Mouse (Mus musculus) hindbrain, embryonic 15.5 days (tissue): ENCODE measurements around the gene Arl15. TPM values are rescaled to one million over a fixed set of nuclear protein-coding genes. Genes with fewer than 3 reads are reported as not detected.

Experiments
- ATAC-seq: fragments of 200-750 bp; cut with Nextera tagmentation; 2 replicates; pipeline ENCODE4 v1.8.0; 2017; ENCODE audit warnings: low read depth, moderate number of reproducible peaks, moderate TSS enrichment; ENCODE audit not compliant: low FRiP score
- H3K27ac ChIP-seq: fragments of 300-500 bp; sonication (generic); replicated peaks from 2 replicates; pipeline ENCODE4 v1.5.1; 2015; ENCODE audit warnings: mild to moderate bottlenecking, inconsistent platforms
- H3K27me3 ChIP-seq: fragments of 300-500 bp; sonication (generic); 2 replicates; pipeline ENCODE4 v1.6.1; 2015; ENCODE audit warnings: control low read depth, inconsistent platforms
- H3K36me3 ChIP-seq: fragments of 300-500 bp; sonication (generic); 2 replicates; pipeline ENCODE4 v1.6.1; 2015; ENCODE audit warnings: control low read depth, inconsistent platforms
- H3K4me1 ChIP-seq: fragments of 300-500 bp; sonication (generic); replicated peaks from 2 replicates; pipeline ENCODE4 v1.6.1; 2015; ENCODE audit warnings: control low read depth, inconsistent platforms
- H3K4me2 ChIP-seq: fragments of 300-500 bp; sonication (generic); 2 replicates; pipeline ENCODE4 v1.6.1; 2015; ENCODE audit warnings: moderate library complexity, mild to moderate bottlenecking, inconsistent platforms
- H3K4me3 ChIP-seq: fragments of 300-500 bp; sonication (generic); 2 replicates; pipeline ENCODE4 v1.5.1; 2015; ENCODE audit warnings: mild to moderate bottlenecking, inconsistent platforms
- H3K9ac ChIP-seq: fragments of 300-500 bp; sonication (generic); 2 replicates; pipeline ENCODE4 v1.6.1; 2015; ENCODE audit warnings: inconsistent platforms
- H3K9me3 ChIP-seq: fragments of 300-500 bp; sonication (generic); 2 replicates; pipeline ENCODE4 v1.6.1; 2016; ENCODE audit warnings: control low read depth, inconsistent platforms
- WGBS: fragments of 180-500 bp; shearing (Covaris S2); methylation state at CpG from one replicate; pipeline ENCODE4 v1.1.7; 2015; 5-methylcytosine and 5-hydroxymethylcytosine counted together
- polyA plus RNA-seq: library from polyadenylated mRNA; unstranded; fragments of >200 nt; fragmentation: Nextera tagmentation; extraction: Ambion mirVana; gene quantifications from 2 replicates; pipeline ENCODE4 v1.2.1, GENCODE M21; 2015

Gene Arl15
- polyA plus RNA-seq, 1 experiment from 2014 or later, result 13.8 TPM

DNA sequence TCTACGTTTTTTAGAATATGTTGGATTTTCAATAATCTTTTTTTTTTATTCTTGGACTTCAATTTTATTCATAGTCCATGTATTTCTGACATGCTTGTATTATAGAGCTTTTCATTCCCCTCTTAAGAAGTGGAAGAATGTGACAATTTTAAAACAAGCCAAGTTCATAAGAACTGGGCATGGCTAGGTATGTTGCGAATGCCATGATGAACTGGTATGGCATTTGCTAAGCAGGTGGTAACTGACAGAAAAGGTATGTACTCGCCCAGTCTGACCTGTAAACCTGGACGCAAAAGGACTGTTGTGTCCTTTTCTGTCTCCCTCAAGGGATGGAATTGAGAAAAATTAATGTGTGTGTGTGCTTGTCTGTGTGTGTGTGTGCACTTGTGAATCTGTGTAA, 190.2 kb downstream of the Arl15 start:
- Histone ChIP-seq H3K27ac (no peak overlapping the region), H3K9me3 (no peaks in the 10 kb centered on the region), H3K27me3 (no peaks in the 10 kb centered on the region), H3K4me3 (no peak overlapping the region), H3K9ac (no peak overlapping the region), H3K4me1 (peaks cover 22% of the 10 kb centered on the region), H3K36me3 (no peaks in the 10 kb centered on the region), H3K4me2 (no peak overlapping the region)
- no peak for ATAC-seq
- WGBS, result 97% methylated on average over 4 of the region's 4 CpGs

DNA sequence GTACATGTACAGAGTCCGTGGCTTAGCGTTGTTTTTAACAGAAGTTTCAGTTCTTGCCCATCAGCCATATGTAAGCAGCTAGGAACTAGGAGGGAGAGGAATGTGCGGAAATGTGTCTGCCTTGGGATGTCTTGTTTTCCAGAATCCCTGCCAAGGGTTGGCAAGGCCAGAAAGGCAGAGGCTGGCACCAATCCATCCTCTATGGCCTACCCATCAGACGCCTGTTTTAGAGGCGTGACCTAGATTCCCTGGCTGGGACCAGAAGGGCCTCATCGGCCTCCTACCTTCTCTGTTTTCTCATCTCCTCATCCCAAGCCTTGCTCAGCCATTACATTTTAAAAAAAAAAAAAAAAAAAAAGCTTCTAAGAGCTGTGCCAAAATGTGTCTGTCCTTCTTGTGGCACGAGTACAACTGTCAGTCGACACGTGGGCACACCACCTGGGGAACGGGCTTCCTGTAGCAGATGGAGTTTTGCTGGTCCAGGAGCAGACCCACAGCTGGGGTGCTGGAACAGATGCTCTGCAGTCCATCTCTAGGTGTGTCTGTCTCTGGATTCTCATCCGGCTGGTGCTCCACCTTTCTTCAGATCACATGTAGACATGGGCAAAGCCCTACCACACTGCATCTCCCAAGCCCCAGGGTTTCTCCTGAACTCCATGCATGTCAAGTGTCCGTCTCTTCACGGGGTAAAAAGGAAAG, 192.7 kb downstream of the Arl15 start:
- Histone ChIP-seq H3K27ac (no peak overlapping the region), H3K4me3 (no peak overlapping the region), H3K9me3 (no peaks in the 10 kb centered on the region), H3K27me3 (no peaks in the 10 kb centered on the region), H3K36me3 (no peaks in the 10 kb centered on the region), H3K4me1 (0 out of 2 replicates have a peak, but pooled peaks cover 10% of the 10 kb centered on the region), H3K4me2 (no peak overlapping the region), H3K9ac (no peak overlapping the region)
- ATAC-seq, result peak; percentile 84
- 67% methylated on average over 13 of the region's 13 CpGs for WGBS

DNA sequence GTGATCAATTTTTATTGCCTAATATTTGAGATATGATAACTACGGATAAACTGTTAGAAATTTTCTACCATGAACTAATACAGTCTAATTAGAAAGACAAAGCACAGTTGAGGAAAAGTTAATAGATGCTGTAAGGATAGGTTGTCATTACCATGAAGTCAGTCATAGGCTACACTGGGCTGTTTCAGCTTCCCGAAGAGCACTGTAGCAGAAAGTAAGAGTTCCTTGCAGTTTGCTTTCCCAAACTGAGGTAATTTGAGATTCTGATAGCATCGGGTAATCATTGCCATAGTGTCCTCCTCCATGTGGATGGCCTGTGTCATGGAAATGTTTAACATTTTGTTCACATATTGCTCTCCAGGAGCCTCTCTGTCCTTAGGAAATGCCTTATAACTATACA, 195.9 kb downstream of the Arl15 start:
- Histone ChIP-seq H3K4me2 (no peak overlapping the region), H3K27me3 (no peaks in the 10 kb centered on the region), H3K9me3 (no peaks in the 10 kb centered on the region), H3K4me3 (no peak overlapping the region), H3K4me1 (0 out of 2 replicates have a peak, but pooled peaks cover 10% of the 10 kb centered on the region), H3K36me3 (no peaks in the 10 kb centered on the region), H3K27ac (no peak overlapping the region), H3K9ac (no peak overlapping the region)
- no peak for ATAC-seq
- WGBS, result 91% methylated on average over 3 of the region's 3 CpGs

DNA sequence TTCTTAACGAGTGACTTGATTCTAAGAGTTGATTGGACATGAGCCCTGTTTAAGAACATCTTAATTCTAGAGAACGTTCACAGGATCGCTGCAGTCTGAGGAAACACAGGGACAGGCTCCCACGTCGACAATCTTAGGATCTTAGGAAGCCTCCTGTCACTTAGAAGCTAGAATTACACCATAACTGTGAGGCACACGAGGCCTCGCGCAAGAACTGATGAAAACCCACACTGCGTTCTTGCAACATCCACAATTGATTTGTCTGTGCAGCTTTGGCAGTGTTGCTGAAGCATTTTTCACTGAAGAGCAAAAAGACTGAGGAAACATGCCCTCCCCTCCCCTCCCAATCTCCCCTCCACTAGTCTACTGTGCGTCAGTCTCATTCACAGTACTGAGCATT, 196.4 kb downstream of the Arl15 start:
- Histone ChIP-seq H3K27me3 (no peaks in the 10 kb centered on the region), H3K9ac (no peak overlapping the region), H3K27ac (no peak overlapping the region), H3K9me3 (no peaks in the 10 kb centered on the region), H3K4me3 (no peak overlapping the region), H3K4me1 (0 out of 2 replicates have a peak, but pooled peaks cover 10% of the 10 kb centered on the region), H3K4me2 (no peak overlapping the region), H3K36me3 (no peaks in the 10 kb centered on the region)
- WGBS, result 68% methylated on average over 10 of the region's 10 CpGs
- ATAC-seq, result no peak

DNA sequence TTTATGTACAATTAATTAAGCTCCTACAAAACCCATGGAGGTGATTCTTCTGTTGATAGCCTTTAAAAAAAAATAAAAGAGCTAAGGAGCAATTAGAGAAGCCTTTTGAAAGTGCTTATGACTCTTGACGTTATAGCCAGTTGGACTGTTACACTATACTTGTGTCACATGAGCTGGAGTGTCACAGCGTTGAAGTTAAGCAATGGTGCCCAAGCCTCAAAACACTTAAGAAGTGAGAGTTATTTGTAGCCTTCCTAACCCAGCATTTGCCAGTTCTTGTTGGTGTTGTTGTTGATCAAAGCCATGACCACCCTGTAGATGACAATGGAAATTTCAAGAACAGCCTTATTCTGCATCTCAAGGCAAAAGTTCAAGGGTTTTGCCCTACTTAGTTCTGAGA, 198.8 kb downstream of the Arl15 start:
- WGBS, result 93% methylated on average over 2 of the region's 2 CpGs

DNA sequence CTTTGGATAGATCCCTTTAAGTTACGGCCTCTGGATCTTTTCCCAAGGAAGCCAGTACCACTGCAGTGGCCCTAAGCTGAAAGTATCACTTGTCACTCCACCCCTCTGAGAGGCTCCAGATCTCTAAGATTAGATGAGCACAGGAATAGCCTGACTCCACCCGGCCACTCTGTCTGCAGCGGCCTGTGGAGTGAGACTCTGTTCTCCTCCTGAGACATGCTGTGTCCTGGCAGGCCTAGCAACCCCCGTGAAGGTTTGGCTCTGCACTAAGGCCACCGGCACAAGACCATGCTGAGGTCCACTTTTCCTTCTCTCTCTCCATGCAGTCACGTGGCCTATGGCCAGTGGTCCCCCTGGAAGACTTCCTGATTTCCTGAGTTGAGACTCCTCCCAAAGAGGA, 200.3 kb downstream of the Arl15 start:
- ATAC-seq, result no peak

More for the DNA sequence above, 198.8 kb downstream of the Arl15 start:
- no peak overlapping the region for H3K4me2 ChIP-seq
- no peaks in the 10 kb centered on the region for H3K4me1 ChIP-seq
- no peak overlapping the region for H3K4me3 ChIP-seq
- H3K9me3 ChIP-seq, result no peaks in the 10 kb centered on the region
- H3K27me3 ChIP-seq, result no peaks in the 10 kb centered on the region
- no peak overlapping the region for H3K9ac ChIP-seq
- no peak for ATAC-seq
- no peaks in the 10 kb centered on the region for H3K36me3 ChIP-seq
- no peak overlapping the region for H3K27ac ChIP-seq

DNA sequence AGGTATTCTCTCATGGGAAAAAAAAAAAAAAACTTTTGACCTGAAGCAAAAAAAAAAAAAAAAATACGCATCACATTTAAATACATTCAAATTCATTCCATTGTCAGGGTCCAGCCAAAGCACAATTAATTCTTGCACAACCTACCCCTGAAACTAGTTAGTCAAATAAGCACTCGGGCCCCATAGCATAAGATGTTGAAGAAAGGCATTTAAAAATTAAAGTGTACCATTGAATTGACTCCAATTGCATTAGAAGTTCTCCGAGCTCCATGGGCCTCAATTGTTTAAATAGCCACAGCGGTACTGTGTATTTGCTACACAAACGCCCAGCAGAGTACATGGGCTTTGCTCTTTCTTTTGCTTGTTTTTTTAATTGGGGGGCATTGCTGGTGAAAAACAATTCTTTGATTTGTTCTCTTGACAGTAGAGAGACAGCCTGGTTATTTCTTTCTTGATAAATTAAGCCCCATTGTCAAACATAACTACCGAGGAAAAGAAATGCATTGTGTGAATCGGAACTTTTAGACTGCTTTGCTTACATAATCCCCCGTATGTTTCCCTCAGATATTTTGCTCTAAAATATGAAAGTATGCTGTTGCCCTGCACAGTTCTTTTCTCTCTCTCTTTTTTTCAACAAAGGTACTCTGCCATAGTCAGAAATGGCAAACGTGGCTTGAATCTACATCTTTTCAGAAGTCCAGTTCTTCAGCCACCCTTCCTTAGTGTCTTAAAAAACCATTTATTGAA, 201.4 kb downstream of the Arl15 start:
- Histone ChIP-seq H3K9ac (no peak overlapping the region), H3K4me1 (no peaks in the 10 kb centered on the region)
- 36% methylated on average over 9 of the region's 9 CpGs for WGBS

More for the DNA sequence above, 200.3 kb downstream of the Arl15 start:
- Histone ChIP-seq H3K4me1 (no peaks in the 10 kb centered on the region), H3K9ac (no peak overlapping the region), H3K4me2 (no peak overlapping the region), H3K27ac (no peak overlapping the region), H3K27me3 (no peaks in the 10 kb centered on the region), H3K36me3 (no peaks in the 10 kb centered on the region), H3K4me3 (no peak overlapping the region), H3K9me3 (no peaks in the 10 kb centered on the region)
- WGBS, result 64% methylated on average over 6 of the region's 6 CpGs

DNA sequence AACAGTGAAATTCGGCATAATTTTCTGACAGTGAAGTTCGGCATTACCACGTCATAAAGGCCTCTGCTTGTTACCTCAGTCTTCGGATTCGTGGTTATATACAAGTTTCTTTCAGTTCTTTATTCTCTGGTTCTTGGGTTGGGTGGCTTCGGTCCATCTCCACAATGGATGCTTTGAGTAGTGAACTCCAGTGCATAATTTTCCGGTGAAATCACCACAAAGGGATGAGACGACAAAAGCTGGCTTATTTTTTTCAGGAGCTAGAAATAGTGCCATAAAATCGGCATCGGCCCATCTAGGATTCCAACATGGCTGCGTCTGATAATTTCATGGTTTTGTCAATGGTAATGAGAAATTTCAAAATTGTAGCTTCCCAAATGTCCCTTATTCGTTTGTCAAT, 204.5 kb downstream of the Arl15 start:
- ATAC-seq, result no peak
- Histone ChIP-seq H3K4me2 (no peak overlapping the region), H3K9ac (no peak overlapping the region), H3K27me3 (no peaks in the 10 kb centered on the region), H3K4me3 (no peak overlapping the region), H3K36me3 (no peaks in the 10 kb centered on the region), H3K27ac (no peak overlapping the region), H3K4me1 (no peaks in the 10 kb centered on the region), H3K9me3 (no peaks in the 10 kb centered on the region)
- WGBS, result 76% methylated on average over 12 of the region's 12 CpGs

More for the DNA sequence above, 201.4 kb downstream of the Arl15 start:
- ATAC-seq, result no peak
- no peaks in the 10 kb centered on the region for H3K36me3 ChIP-seq
- no peak overlapping the region for H3K4me2 ChIP-seq
- H3K27ac ChIP-seq, result no peak overlapping the region
- H3K9me3 ChIP-seq, result no peaks in the 10 kb centered on the region
- H3K27me3 ChIP-seq, result no peaks in the 10 kb centered on the region
- H3K4me3 ChIP-seq, result no peak overlapping the region

DNA sequence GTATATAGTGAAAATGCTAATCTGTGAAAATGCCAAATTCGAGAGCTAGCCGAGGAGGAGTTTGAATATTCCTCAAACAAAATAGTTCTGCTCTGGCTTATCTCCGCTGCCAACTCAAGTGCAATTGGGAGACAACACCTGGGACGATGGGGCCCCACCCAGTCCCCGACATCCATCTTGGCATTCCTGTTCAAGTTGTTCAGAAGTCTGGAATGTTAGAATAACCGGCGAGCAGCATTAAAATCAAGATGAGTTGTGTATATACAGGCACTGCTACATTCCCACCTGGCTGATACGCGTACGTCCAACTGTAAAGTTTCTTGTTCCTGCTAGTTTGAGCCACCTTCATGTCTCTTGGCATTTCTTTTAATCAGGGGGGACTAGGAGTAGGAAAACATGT, 209.2 kb downstream of the Arl15 start:
- ATAC-seq, result no peak
- WGBS, result 95% methylated on average over 10 of the region's 10 CpGs

DNA sequence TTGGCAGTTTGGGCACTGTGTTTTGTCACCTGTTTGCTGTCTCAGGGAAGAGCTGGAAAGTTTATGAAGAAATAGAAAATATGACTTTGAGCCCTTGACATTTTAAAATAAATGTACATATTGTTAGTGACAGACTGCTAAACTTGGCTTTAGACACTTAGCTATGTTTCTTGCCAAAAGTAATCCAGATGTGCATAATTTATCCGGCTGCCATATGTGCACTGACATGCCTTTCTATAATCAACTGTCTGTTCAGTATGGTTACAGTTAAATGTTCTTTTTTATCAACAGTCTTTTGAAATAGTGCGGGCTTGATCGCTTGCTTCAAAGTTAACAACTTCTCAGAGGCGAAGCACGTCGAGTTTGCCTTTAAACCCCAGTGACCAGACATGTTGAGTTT, 209.9 kb downstream of the Arl15 start:
- Histone ChIP-seq H3K9ac (no peak overlapping the region), H3K9me3 (no peaks in the 10 kb centered on the region), H3K4me1 (no peaks in the 10 kb centered on the region), H3K4me2 (no peak overlapping the region), H3K27me3 (no peaks in the 10 kb centered on the region), H3K36me3 (no peaks in the 10 kb centered on the region), H3K4me3 (no peak overlapping the region), H3K27ac (no peak overlapping the region)
- WGBS, result 79% methylated on average over 6 of the region's 6 CpGs
- no peak for ATAC-seq

More for the DNA sequence above, 209.2 kb downstream of the Arl15 start:
- Histone ChIP-seq H3K4me1 (no peaks in the 10 kb centered on the region), H3K9ac (no peak overlapping the region), H3K27ac (no peak overlapping the region), H3K4me2 (no peak overlapping the region), H3K36me3 (no peaks in the 10 kb centered on the region), H3K4me3 (no peak overlapping the region), H3K27me3 (no peaks in the 10 kb centered on the region), H3K9me3 (no peaks in the 10 kb centered on the region)

DNA sequence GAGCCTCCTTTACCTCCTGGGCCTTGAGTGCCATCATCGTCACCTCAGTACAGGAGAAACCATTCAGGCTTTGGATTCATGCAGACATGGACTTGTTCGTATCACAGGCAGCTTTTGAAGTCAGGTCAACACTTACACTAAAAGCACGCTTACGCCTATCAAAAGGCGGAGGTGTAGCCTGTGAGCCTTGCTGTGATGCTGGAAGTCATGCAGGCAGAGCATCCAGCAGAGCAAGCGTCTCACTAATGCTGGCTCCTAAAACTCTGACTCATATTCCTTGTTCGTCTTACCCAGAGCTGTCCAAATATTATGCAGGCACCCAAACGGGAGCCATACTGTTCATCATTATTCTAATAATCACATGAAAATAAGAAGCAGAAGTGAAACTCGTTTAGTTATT, 215.5 kb downstream of the Arl15 start:
- H3K4me2 ChIP-seq, result no peak overlapping the region
- H3K27ac ChIP-seq, result no peak overlapping the region
- no peak overlapping the region for H3K4me3 ChIP-seq
- 79% methylated on average over 9 of the region's 9 CpGs for WGBS
- no peaks in the 10 kb centered on the region for H3K27me3 ChIP-seq
- no peaks in the 10 kb centered on the region for H3K36me3 ChIP-seq
- H3K4me1 ChIP-seq, result peaks cover 7% of the 10 kb centered on the region; the same call in 1 of the 2 replicates
- no peaks in the 10 kb centered on the region for H3K9me3 ChIP-seq
- H3K9ac ChIP-seq, result no peak overlapping the region
- no peak for ATAC-seq

DNA sequence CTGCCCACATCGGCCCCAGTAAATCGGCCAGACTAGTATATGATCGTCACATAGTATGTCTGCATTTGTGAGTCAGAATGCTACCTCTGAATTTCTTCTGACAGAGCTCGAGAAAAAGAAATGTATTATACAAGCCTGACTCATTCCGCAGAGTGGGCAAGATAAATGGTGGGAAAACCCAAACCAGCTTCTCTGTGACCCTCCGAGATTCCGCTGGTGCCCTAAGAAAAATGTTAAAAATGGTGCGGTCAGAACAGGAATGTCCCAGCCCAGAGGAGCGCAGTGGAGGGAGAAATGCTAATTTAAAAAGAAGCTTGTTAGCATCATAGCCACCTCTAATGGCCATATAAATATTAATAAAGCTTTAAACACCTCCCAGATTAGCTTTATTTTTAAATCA, 216.2 kb downstream of the Arl15 start:
- WGBS, result 76% methylated on average over 9 of the region's 9 CpGs
- Histone ChIP-seq H3K36me3 (no peaks in the 10 kb centered on the region), H3K4me1 (peaks cover 7% of the 10 kb centered on the region; the same call in 1 of the 2 replicates), H3K4me3 (no peak overlapping the region), H3K4me2 (no peak overlapping the region), H3K27me3 (no peaks in the 10 kb centered on the region), H3K27ac (no peak overlapping the region), H3K9ac (no peak overlapping the region), H3K9me3 (no peaks in the 10 kb centered on the region)
- ATAC-seq, result no peak
